Mouse (Mus musculus): ENCODE results near the gene Hoxd8.

Hoxd8 gene

GRCm38 (mm10) chr2:74752431-74753174 is 48.2 kb downstream of the Hoxd8 start:
- DNase-seq (ENCODE audit: low spot score): no peak

- DNase-seq (ENCODE audit: low spot score): no peak
Observed at GRCm38 (mm10) chr2:74753175-74753523, 48.7 kb downstream of the Hoxd8 start.

GRCm38 (mm10) chr2:74753711-74754110 is 49.3 kb downstream of the Hoxd8 start:
- no peak for DNase-seq (ENCODE audit: low spot score)

Measured in urinary bladder, postnatal 10 days (tissue).